Mouse (Mus musculus): ENCODE measurements around the gene Tlnrd1.

Gene Tlnrd1

DNA sequence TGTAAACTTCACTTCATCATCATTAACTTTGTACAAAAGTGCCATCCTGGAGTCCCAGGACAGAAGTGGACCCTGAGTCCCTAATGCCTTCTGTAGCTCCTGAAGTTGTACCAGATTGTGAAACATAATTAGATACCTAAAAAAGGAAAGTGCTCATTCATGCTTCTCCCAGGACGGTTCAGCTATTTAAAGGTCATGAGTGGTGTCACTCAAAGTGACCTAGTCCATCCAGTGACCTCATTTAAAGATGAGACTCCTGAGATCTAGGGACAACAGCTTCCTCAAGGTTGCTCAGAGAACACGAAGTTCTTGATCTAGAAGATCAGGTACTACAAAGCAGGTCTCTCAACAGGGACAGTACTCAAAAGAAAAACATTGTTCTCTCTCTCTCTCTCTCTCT, 20.6 kb downstream of the Tlnrd1 start:
- Histone ChIP-seq H3K36me3 (ENCODE audit: control insufficient read depth, insufficient read depth, low read length, poor library complexity, severe bottlenecking) (no peaks in the 10 kb centered on the region), H3K27me3 (ENCODE audit: control insufficient read depth, insufficient read depth, low read length, poor library complexity, severe bottlenecking) (no peaks in the 10 kb centered on the region)
- DNase-seq (ENCODE audit: low read depth, low spot score), result no peak

DNA sequence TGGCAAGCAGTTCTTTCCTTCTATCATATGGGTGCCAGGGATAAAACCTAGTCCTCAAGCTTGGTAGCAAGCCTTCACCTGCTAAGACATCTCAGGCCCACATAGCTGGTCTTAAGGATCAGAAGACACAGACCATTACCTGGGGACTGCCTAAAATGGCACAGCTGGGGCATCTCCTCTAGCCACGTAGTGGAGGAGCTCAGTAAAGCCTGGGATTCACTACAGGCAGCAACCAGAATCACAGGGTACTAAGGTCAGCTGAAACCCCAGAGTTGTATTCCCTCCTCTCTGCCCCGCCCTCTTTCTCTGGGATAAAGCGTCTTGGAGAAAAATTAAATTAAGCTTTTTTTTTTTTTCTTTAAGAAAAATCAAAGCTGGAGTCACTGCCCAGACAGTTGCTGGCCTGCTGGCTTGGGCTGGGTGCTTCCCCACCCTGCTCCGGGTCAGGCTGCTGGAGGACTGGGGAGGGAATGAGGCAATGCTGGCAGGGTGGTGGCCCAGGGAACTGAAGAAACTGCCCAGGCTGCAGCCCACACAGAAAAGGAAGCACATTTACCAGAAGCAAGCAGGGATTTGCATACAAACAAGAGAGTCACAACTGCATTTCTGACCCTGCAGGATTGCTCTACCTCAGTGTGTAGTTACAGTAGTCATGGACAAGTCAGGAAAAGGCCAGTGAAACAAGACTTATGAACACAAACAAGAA, 24.6 kb downstream of the Tlnrd1 start:
- no peaks in the 10 kb centered on the region for H3K36me3 ChIP-seq (ENCODE audit: control insufficient read depth, insufficient read depth, low read length, poor library complexity, severe bottlenecking)
- no peaks in the 10 kb centered on the region for H3K27me3 ChIP-seq (ENCODE audit: control insufficient read depth, insufficient read depth, low read length, poor library complexity, severe bottlenecking)
- DNase-seq (ENCODE audit: low read depth, low spot score), result no peak

DNA sequence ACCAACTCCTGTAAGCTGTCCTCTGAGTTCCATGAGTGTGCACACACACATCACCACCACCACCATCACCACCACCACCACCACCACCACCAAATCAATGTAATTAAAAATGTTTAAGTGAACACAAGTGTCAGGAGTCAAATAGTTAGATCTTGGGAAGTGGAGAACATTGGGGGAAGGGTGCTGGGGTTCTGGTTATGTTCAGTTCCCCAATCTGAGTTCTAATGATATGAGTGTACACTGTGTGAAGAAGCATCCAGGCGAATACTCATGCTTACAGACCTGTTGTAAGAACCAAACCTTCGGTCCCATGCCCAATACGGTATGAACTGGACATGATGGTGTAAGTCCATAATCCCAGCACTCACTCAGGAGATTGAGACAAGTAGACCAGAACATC, 26.2 kb downstream of the Tlnrd1 start:
- Histone ChIP-seq H3K36me3 (ENCODE audit: control insufficient read depth, insufficient read depth, low read length, poor library complexity, severe bottlenecking) (no peaks in the 10 kb centered on the region), H3K27me3 (ENCODE audit: control insufficient read depth, insufficient read depth, low read length, poor library complexity, severe bottlenecking) (no peaks in the 10 kb centered on the region)
- DNase-seq (ENCODE audit: low read depth, low spot score), result peak; percentile 12

DNA sequence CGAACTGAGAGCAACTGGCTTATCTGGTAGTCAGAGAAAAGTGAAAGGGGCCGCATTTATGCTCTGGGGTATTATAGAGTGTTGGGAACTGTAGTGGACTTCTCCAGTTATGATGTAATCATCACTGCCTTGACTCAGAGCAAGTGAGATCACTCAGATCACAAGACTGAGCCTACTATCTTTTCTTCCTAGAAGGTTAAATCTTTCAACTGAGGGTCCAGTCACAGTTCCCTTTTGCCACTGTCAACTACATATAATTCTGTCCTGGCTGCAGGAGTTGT, 27.0 kb downstream of the Tlnrd1 start:
- Histone ChIP-seq H3K27me3 (ENCODE audit: control insufficient read depth, insufficient read depth, low read length, poor library complexity, severe bottlenecking) (no peaks in the 10 kb centered on the region), H3K36me3 (ENCODE audit: control insufficient read depth, insufficient read depth, low read length, poor library complexity, severe bottlenecking) (no peaks in the 10 kb centered on the region)
- DNase-seq (ENCODE audit: low read depth, low spot score), result no peak

DNA sequence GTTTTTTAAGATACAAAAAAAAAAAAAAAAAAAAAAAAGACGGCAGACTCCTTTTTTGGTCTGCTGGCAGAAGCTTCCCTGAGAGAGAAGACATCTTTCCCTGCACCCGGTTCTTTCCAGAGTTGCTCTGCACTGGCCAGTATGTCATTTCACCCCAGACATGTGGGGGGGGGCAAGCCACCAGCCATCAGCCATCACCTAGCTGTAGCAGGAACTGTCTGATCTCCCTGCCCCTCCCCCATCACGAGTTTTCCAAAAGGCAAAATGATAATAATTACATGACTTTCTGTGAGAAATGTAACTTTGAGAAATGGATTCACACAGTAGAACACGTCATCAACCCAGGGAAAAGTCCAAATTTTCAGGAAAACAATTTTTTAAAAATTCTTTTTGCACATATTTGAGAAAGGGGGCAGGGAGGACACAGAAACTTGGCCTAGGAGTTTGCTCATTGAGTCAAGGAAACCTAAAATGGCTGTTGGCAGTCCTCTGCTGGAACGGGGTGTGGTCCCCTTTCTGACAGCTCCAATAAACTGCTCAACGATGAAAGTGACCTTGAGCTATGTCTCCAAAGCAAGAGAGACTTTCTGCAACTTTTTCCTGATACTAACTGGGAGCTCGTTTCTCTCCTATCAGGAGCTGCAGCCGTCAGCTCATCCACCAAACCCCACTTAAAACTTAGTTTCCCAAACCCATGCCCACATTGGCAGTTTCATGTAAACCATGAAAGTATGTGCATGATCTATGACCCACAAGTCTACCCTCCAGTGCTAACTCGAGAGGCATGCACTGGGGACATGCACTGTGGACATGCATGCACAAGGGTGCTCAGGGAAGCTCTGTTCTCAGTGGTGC, 27.5 kb downstream of the Tlnrd1 start:
- Histone ChIP-seq H3K27me3 (ENCODE audit: control insufficient read depth, insufficient read depth, low read length, poor library complexity, severe bottlenecking) (no peaks in the 10 kb centered on the region), H3K36me3 (ENCODE audit: control insufficient read depth, insufficient read depth, low read length, poor library complexity, severe bottlenecking) (no peaks in the 10 kb centered on the region)
- DNase-seq (ENCODE audit: low read depth, low spot score), result no peak

DNA sequence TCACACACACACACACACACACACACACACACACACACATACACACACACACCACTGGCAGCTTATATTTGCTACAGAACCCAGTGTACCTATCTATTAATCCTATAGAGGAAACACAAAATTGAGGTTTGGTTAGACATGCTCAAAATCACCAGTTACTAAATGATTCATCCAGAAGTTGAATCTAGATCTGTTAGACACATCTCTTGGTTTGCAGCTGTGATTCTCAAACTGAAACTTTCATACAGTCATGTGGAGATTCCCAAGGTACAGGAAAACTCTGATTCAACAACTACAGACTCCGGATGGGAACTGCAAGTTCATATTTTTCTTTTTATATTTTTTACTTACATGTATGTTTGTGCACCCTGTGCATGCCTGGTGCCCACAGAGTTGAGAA, 28.9 kb downstream of the Tlnrd1 start:
- DNase-seq (ENCODE audit: low read depth, low spot score), result no peak
- no peaks in the 10 kb centered on the region for H3K36me3 ChIP-seq (ENCODE audit: control insufficient read depth, insufficient read depth, low read length, poor library complexity, severe bottlenecking)
- H3K27me3 ChIP-seq (ENCODE audit: control insufficient read depth, insufficient read depth, low read length, poor library complexity, severe bottlenecking), result no peaks in the 10 kb centered on the region

DNA sequence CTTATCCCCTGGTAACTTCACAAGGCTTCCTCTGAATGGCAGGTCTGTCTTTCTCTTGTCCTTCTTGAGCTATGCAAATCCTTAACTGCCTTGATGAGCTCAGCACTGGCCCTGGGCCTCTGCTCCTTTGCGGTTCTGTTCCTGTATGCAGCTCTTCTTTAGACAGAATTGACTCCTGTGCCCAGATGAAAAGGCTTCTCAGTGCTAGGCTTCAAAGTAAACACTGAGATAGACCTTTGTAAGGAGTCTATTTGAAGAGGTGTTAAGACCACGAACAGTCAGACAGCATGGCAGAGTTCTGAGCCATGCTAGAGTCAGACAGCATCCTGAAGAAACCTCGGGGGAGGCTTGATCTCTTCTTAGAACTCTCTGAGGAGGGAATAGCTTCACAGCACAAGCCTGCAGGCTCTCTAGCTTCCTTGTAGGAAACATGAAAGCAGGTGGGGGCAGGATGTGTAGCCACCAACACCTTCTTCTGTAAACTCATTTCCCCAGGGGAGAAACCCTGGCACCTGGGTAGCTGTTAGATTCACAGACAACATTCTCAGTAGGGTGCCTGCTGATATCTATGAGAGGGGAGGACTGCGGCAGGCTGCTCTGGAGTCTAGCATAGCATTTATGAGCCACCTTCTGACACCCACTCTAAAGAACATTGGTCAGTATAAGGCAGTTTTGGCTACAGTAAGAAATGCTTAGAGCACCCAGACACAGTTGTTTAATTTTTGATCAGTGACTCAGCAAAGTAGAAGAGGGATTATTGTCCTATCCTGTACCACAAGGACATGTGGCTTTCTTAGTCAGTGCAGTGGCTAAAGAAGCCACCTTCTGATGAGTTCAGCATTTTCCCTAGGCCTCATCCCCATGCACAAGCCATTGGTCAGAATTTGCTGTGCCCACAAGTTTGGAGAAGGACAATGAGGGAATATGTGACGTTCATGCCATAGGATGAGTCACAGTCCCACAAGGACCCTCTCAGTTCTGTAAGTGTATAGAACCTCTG, 31.4 kb downstream of the Tlnrd1 start:
- H3K27me3 ChIP-seq (ENCODE audit: control insufficient read depth, insufficient read depth, low read length, poor library complexity, severe bottlenecking), result no peaks in the 10 kb centered on the region
- DNase-seq (ENCODE audit: low read depth, low spot score), result peak; percentile 43
- no peaks in the 10 kb centered on the region for H3K36me3 ChIP-seq (ENCODE audit: control insufficient read depth, insufficient read depth, low read length, poor library complexity, severe bottlenecking)

DNA sequence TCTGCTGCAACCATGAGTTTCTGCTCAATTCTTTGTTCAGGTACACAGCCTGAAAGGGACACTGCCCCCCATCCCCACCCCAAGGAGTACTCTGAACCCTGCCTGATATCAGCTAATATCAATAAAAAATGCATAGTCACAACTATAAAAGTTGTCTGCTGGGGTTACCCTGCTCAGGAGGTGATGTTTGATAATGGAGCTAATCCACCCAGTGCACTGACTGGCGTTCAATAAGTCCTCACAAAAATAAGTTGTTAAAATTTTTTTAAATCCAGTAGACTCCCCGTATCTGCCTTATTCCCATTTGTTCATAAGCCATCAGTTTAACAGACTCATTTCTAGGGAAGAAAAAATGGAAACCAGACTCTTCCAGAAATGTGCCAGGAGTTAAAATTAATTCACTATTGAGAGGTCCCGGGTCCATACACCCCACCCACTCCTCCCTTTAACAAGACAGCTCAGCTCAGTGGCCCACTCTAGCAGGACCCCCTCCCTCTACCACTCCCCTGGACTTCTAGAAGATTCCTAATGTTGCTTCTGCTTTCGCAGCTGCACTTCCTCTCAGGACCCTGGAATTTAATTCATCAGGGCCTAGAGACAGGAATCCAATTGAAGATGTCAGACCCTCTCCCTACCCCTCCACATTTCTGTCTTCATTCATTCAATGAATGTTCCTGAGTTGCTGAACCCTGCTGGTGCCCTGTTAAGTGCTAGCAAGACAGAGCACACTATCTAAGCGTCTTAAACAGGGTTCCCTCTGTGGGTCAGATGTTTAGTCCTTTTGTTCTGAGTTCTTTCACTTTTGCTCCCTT, 32.3 kb downstream of the Tlnrd1 start:
- no peak for DNase-seq (ENCODE audit: low read depth, low spot score)
- Histone ChIP-seq H3K27me3 (ENCODE audit: control insufficient read depth, insufficient read depth, low read length, poor library complexity, severe bottlenecking) (no peaks in the 10 kb centered on the region), H3K36me3 (ENCODE audit: control insufficient read depth, insufficient read depth, low read length, poor library complexity, severe bottlenecking) (no peaks in the 10 kb centered on the region)

DNA sequence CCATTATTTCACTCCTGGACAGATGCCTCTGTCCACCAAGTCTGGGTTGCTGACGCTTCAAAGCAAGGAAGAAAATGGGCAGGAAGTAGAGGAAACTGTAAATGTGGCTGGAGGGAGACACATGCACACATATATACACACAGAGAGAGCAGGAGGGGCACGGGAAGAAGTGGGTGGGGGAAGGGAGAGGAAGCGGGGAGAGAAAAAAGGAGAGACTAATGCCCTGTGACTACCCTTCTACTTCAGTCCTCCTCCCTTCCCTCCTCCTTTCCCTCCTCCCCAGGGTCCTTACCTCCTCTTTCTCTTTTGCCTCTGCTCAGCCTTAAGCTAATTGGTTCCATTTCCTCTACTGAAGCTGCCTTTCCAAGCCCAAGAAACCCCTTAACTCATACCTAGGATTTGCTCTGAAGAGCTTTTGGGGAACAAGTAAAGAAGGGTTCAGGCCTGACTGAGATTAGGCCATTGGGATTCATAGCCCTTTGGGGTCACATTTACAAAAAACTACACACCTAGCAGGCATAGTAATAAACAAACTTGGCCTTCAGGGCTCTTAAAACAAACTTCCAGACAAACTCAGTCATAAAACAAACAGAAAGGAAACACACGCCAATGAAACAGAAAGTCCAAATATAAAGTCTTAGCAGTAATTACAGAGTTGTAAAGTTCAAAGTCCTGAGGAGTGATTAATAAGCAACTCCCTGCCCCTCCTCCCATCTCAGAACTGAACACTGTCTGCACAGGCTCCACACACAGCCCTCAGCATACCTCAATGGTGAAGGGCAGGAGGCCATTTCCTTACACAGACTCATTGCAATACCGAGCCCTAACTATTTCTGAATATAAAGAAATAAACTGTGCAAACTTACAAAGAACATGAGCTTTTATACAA, 36.7 kb downstream of the Tlnrd1 start:
- no peaks in the 10 kb centered on the region for H3K36me3 ChIP-seq (ENCODE audit: control insufficient read depth, insufficient read depth, low read length, poor library complexity, severe bottlenecking)
- no peak for DNase-seq (ENCODE audit: low read depth, low spot score)

DNA sequence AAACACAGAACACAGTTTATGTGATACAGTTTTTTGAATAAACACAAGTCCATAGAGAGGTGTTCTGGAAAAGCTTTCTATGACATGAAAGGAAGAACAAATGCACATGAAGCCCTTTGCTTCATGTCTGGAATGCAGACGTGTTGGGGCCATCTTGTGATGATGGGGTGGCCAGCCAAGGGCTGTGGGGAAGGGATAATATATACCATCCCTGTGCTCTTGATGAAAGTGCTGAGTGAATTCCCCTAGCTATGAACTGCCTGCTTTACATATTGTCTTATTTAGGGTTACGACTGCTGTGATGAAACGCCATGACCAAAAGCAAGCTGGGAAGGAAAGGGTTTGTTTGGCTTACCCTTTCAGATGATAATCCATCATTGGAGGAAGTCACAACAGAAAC, 39.3 kb downstream of the Tlnrd1 start:
- no peaks in the 10 kb centered on the region for H3K27me3 ChIP-seq (ENCODE audit: control insufficient read depth, insufficient read depth, low read length, poor library complexity, severe bottlenecking)
- no peaks in the 10 kb centered on the region for H3K36me3 ChIP-seq (ENCODE audit: control insufficient read depth, insufficient read depth, low read length, poor library complexity, severe bottlenecking)
- DNase-seq (ENCODE audit: low read depth, low spot score), result no peak

More for the DNA sequence above, 36.7 kb downstream of the Tlnrd1 start:
- no peaks in the 10 kb centered on the region for H3K27me3 ChIP-seq (ENCODE audit: control insufficient read depth, insufficient read depth, low read length, poor library complexity, severe bottlenecking)

DNA sequence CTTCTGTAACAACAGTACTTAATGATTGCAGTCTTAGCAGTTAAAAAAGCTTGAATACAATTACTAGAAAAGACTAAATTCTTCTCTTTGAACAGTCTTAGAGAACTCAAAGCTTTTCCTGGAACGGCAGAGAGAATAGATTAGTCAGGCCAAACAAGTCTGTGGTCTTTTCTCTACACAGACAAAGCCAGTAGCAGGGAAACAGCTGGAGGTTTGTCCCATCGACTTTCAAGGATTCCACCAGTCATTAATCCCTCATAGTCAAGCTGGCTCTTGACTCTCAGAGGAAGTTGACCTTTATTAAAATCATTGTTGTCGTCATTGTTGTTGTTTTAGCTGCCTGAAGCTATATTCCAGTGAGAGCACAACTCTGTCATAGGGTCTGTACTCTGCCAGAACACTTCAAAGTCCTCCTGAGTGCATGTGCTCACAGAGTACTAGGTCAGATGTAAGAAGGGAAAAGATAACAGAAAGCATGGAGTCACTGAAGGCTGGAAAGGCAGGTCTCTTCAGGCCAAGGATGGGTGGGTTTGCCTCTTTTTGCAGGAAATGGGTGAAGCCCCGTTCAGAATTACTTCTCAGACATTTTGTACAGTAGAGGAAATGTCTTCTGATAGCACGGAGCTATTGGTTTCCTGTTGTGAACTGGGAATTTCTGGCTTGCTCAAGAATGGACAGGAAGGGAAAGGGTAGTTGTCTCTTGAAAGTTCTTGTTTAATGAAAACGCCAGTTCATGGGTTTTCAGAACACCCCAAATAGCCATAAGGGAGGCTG, 41.4 kb downstream of the Tlnrd1 start:
- DNase-seq (ENCODE audit: low read depth, low spot score), result no peak
- Histone ChIP-seq H3K27me3 (ENCODE audit: control insufficient read depth, insufficient read depth, low read length, poor library complexity, severe bottlenecking) (no peaks in the 10 kb centered on the region; the same call in 1 of the 2 replicates), H3K36me3 (ENCODE audit: control insufficient read depth, insufficient read depth, low read length, poor library complexity, severe bottlenecking) (no peaks in the 10 kb centered on the region)

DNA sequence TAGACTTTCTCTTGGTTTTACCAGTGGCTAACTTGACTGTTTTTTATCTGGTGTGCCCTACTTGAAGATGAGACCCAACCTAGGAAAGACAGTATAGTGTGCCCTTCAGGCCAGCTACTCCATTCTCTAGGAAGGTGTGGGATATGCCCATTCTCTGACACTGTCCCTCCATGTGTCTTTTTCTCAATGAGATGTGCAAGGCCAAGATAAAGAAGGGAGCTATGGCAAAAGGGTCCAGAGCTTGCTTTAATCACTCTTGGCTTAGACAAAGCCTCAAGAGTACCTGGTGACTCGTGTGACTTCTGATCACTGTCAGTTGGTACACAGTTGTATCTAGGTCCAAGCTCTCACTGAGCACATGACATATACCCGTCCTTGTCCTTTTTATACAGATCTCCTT, 44.0 kb downstream of the Tlnrd1 start:
- no peaks in the 10 kb centered on the region for H3K36me3 ChIP-seq (ENCODE audit: control insufficient read depth, insufficient read depth, low read length, poor library complexity, severe bottlenecking)
- no peaks in the 10 kb centered on the region; the same call in 1 of the 2 replicates for H3K27me3 ChIP-seq (ENCODE audit: control insufficient read depth, insufficient read depth, low read length, poor library complexity, severe bottlenecking)
- no peak for DNase-seq (ENCODE audit: low read depth, low spot score)
